20 mouse cellular contexts compared by ENCODE assay signal in genomic region chr2:109944995-109945394, GRCm38 (mm10). TPM values are rescaled to one million over a fixed set of nuclear protein-coding genes. Genes with fewer than 3 reads are reported as not detected.
DNase-seq lines count a peak whose midpoint lies in the region; ATAC-seq lines count a peak whose summit lies in the region.
"Had no signal": no experiment of that assay in that cellular context is flagged by ENCODE, and none has a peak within 500 bp of the region (broad histone marks: within the 10 kb centered on the region; RNA-seq: fewer than 3 reads in every experiment).

No protein-coding gene starts in this region.

- no peaks in the 10 kb centered on the region for H3K27me3 ChIP-seq in embryonic facial prominence, embryonic 14.5 days (replicated peaks; ENCODE audit: control insufficient read depth, insufficient read depth, low read length)
- no peaks in the 10 kb centered on the region for H3K27me3 ChIP-seq in embryonic facial prominence, embryonic 10.5 days (replicated peaks; ENCODE audit: low read depth, poor library complexity, severe bottlenecking)
- H3K27me3 ChIP-seq in heart, embryonic 10.5 days (ENCODE audit: insufficient read depth, poor library complexity, severe bottlenecking) = no peaks in the 10 kb centered on the region
- H3K27me3 ChIP-seq: embryonic facial prominence, embryonic 13.5 days; hindbrain, embryonic 12.5 days; intestine, embryonic 15.5 days; midbrain, embryonic 15.5 days had no signal

- H3K4me1 ChIP-seq in embryonic facial prominence, embryonic 14.5 days (ENCODE audit: control insufficient read depth, insufficient read depth, low read length) = peaks cover 18% of the 10 kb centered on the region
- peaks cover 38% of the 10 kb centered on the region for H3K4me1 ChIP-seq in embryonic facial prominence, embryonic 10.5 days
- peaks cover 28% of the 10 kb centered on the region for H3K4me1 ChIP-seq in heart, embryonic 10.5 days

- 0 out of 2 replicates have a peak overlapping the region, but pooled peaks have one; percentile 4 for H3K27ac ChIP-seq in embryonic facial prominence, embryonic 14.5 days (replicated peaks; ENCODE audit: low read depth, low read length)
- no peak overlapping the region for H3K27ac ChIP-seq in embryonic facial prominence, embryonic 10.5 days (replicated peaks)
- peak overlapping the region; percentile 69; the same call in 1 of the 2 replicates for H3K27ac ChIP-seq in heart, embryonic 10.5 days
- H3K27ac ChIP-seq: embryonic facial prominence, embryonic 13.5 days; hindbrain, embryonic 12.5 days; intestine, embryonic 15.5 days; macrophage; midbrain, embryonic 15.5 days had no signal

- no peak overlapping the region for H3K4me2 ChIP-seq in embryonic facial prominence, embryonic 14.5 days (ENCODE audit: low read depth, low read length)
- H3K4me2 ChIP-seq: embryonic facial prominence, embryonic 13.5 days; intestine, embryonic 15.5 days; liver, embryonic 11.5 days; lung, embryonic 14.5 days; midbrain, embryonic 15.5 days had no signal

- intact Hi-C loops in heart, postnatal 10 days (cut with DNase I) = no loop called here

- peak; percentile 51 for DNase-seq in embryonic facial prominence, embryonic 14.5 days (ENCODE audit: low spot score)
- DNase-seq in embryonic facial prominence, embryonic 10.5 days (ENCODE audit: low spot score) = no peak
- DNase-seq in Muller cell, postnatal 12 days (ENCODE audit: inconsistent ontology term) = peak; percentile 52
- peak; percentile 92 for DNase-seq in heart, embryonic 10.5 days (ENCODE audit: low spot score)
- DNase-seq in heart, postnatal 10 days = peak; percentile 68 to 75
- DNase-seq in thymus, postnatal 4 days = no peak
- DNase-seq in ovary, postnatal 14 days (ENCODE audit: low spot score) = no peak
- no peak for DNase-seq in frontal cortex, postnatal 14 days (ENCODE audit: low spot score in 2 of 2)
- DNase-seq: adrenal gland, postnatal 14 days; cerebellum, adult 11-12 months; forebrain, postnatal 0 days; left cerebral cortex, postnatal 4 days; lung, embryonic 14.5 days; thymus, postnatal 14 days had no signal

- H3K9ac ChIP-seq in embryonic facial prominence, embryonic 14.5 days (ENCODE audit: low read depth, low read length) = no peak overlapping the region
- H3K9ac ChIP-seq: embryonic facial prominence, embryonic 13.5 days; forebrain, postnatal 0 days; hindbrain, embryonic 12.5 days; intestine, embryonic 15.5 days; lung, embryonic 14.5 days; midbrain, embryonic 15.5 days had no signal

- WGBS in embryonic facial prominence, embryonic 14.5 days = 66% methylated on average over 9 of the region's 9 CpGs
- 82% methylated on average over 9 of the region's 9 CpGs for WGBS in embryonic facial prominence, embryonic 10.5 days
- 20% methylated on average over 9 of the region's 9 CpGs for WGBS in heart, embryonic 10.5 days

- H3K4me3 ChIP-seq in embryonic facial prominence, embryonic 14.5 days (ENCODE audit: low read depth, low read length) = no peak overlapping the region
- no peak overlapping the region for H3K4me3 ChIP-seq in embryonic facial prominence, embryonic 10.5 days
- no peak overlapping the region for H3K4me3 ChIP-seq in heart, embryonic 10.5 days
- H3K4me3 ChIP-seq: embryonic facial prominence, embryonic 13.5 days; hindbrain, embryonic 12.5 days; intestine, embryonic 15.5 days; midbrain, embryonic 15.5 days had no signal

- H3K9me3 ChIP-seq in embryonic facial prominence, embryonic 14.5 days (ENCODE audit: control insufficient read depth, low read length) = no peaks in the 10 kb centered on the region
- no peaks in the 10 kb centered on the region for H3K9me3 ChIP-seq in embryonic facial prominence, embryonic 10.5 days
- H3K9me3 ChIP-seq in heart, embryonic 10.5 days = no peaks in the 10 kb centered on the region
- H3K9me3 ChIP-seq: embryonic facial prominence, embryonic 13.5 days; hindbrain, embryonic 12.5 days; intestine, embryonic 15.5 days; midbrain, embryonic 15.5 days had no signal

- no peaks in the 10 kb centered on the region for H3K36me3 ChIP-seq in embryonic facial prominence, embryonic 14.5 days (ENCODE audit: control insufficient read depth, insufficient read depth, low read length)
- H3K36me3 ChIP-seq in embryonic facial prominence, embryonic 10.5 days (replicated peaks) = no peaks in the 10 kb centered on the region
- H3K36me3 ChIP-seq in heart, embryonic 10.5 days = no peaks in the 10 kb centered on the region
- H3K36me3 ChIP-seq: embryonic facial prominence, embryonic 13.5 days; hindbrain, embryonic 12.5 days; intestine, embryonic 15.5 days; midbrain, embryonic 15.5 days had no signal

- no peak for ATAC-seq in embryonic facial prominence, embryonic 14.5 days (ENCODE audit: low read depth)
- ATAC-seq: forebrain, postnatal 0 days; intestine, embryonic 15.5 days; midbrain, embryonic 15.5 days had no signal

RNA-seq across cellular contexts. Expression of gene Lgr4, which starts 27.5 kb away (rescaled TPM):
- polyA plus RNA-seq in embryonic facial prominence, embryonic 14.5 days (2014; fragmentation: Nextera tagmentation; extraction: Ambion mirVana) = 24.6 and 25.0 TPM in 2 replicates
- polyA plus RNA-seq in embryonic facial prominence, embryonic 10.5 days (2016; fragmentation: Nextera tagmentation; extraction: Ambion mirVana) = 14.1 and 14.6 TPM in 2 replicates
- polyA plus RNA-seq in heart, embryonic 10.5 days (2016; fragmentation: Nextera tagmentation; extraction: Ambion mirVana) = 10.2 and 12.7 TPM in 2 replicates
- 10 to 100 TPM; 34.3 to 36.6 TPM for total RNA-seq in heart, postnatal 10 days (2021)

RNA-seq across cellular contexts. Expression of gene Lin7c, which starts 54.3 kb away (rescaled TPM):
- 61.9 and 62.6 TPM in 2 replicates for polyA plus RNA-seq in embryonic facial prominence, embryonic 14.5 days (2014; fragmentation: Nextera tagmentation; extraction: Ambion mirVana)
- polyA plus RNA-seq in embryonic facial prominence, embryonic 10.5 days (2016; fragmentation: Nextera tagmentation; extraction: Ambion mirVana) = 77.9 and 79.9 TPM in 2 replicates
- polyA plus RNA-seq in heart, embryonic 10.5 days (2016; fragmentation: Nextera tagmentation; extraction: Ambion mirVana) = 50.8 and 54.3 TPM in 2 replicates
- 10 to 100 TPM; 55.1 to 56.9 TPM for total RNA-seq in heart, postnatal 10 days (2021)

Comparison
In these comparisons a context has a peak if more than half of its experiments do, and no peak if none do; other contexts are left out.
1. DNase-seq: peak in embryonic facial prominence, embryonic 14.5 days (single experiment), Muller cell, postnatal 12 days (single experiment), heart, embryonic 10.5 days (single experiment) and heart, postnatal 10 days (2 of 2); none in embryonic facial prominence, embryonic 10.5 days (single experiment), thymus, postnatal 4 days (single experiment), ovary, postnatal 14 days (single experiment) and frontal cortex, postnatal 14 days (0 of 2).